Mouse (Mus musculus): ENCODE data around the gene Itga4.

DNA sequence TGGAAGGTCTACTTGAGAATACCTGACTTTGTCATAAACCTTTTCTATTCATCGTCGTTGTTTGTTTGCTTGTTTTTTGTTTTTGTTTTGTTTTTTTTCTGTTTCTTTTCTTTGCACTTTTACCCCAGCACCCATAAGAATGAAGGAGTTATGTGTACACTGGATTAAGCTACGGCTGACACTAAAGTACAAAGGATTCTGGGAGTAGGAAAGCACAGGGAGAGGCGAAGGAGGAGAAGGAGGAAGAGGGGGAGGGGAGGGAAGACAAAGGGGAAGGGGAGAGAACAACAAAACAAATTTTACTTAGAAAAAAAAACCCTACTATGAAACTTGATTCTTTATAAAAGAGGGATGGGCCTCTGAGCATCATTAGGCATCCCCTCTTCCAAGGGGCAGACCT lies 2.2 kb downstream of the Itga4 start:
- TF ChIP-seq CTCF (IDR thresholded peaks at IDR 0.05; ENCODE audit: insufficient read depth, low read length): no peak
- no peak for TF ChIP-seq POLR2A (IDR thresholded peaks at IDR 0.05; ENCODE audit: borderline replicate concordance, extremely low read depth, low read depth, low read length)

All from lung, adult 2 months (tissue).